Mouse (Mus musculus) neural tube, embryonic 13.5 days (tissue): ENCODE measurements around the gene Nsg1. TPM values are rescaled to one million over a fixed set of nuclear protein-coding genes. Genes with fewer than 3 reads are reported as not detected.

Experiments used
- ATAC-seq: fragments of 200-750 bp; cut with Nextera tagmentation; 2 replicates; pipeline ENCODE4 v1.8.0; 2017; ENCODE audit warnings: low read depth, mild to moderate bottlenecking, moderate TSS enrichment, moderate library complexity
- H3K27ac ChIP-seq: fragments of 300-500 bp; sonication (generic); replicated peaks from 2 replicates; pipeline ENCODE4 v1.5.1; 2015; ENCODE audit warnings: moderate library complexity, mild to moderate bottlenecking, inconsistent platforms
- H3K27me3 ChIP-seq: fragments of 300-500 bp; sonication (generic); 2 replicates; pipeline ENCODE4 v1.6.1; 2015; ENCODE audit warnings: mild to moderate bottlenecking, inconsistent platforms
- H3K36me3 ChIP-seq: fragments of 300-500 bp; sonication (generic); 2 replicates; pipeline ENCODE4 v1.6.1; 2015; ENCODE audit warnings: mild to moderate bottlenecking, inconsistent platforms
- H3K4me1 ChIP-seq: fragments of 300-500 bp; sonication (generic); replicated peaks from 2 replicates; pipeline ENCODE4 v1.6.1; 2015; ENCODE audit warnings: inconsistent platforms
- H3K4me2 ChIP-seq: fragments of 300-500 bp; sonication (generic); 2 replicates; pipeline ENCODE4 v1.6.1; 2015; ENCODE audit warnings: inconsistent platforms, mild to moderate bottlenecking, moderate library complexity
- H3K4me3 ChIP-seq: fragments of 300-500 bp; sonication (generic); 2 replicates; pipeline ENCODE4 v1.5.1; 2015; ENCODE audit warnings: mild to moderate bottlenecking, inconsistent platforms
- H3K9ac ChIP-seq: fragments of 300-500 bp; sonication (generic); 2 replicates; pipeline ENCODE4 v1.6.1; 2015; ENCODE audit warnings: moderate library complexity, mild to moderate bottlenecking, inconsistent platforms
- H3K9me3 ChIP-seq: fragments of 300-500 bp; sonication (generic); 2 replicates; pipeline ENCODE4 v1.6.1; 2016; ENCODE audit warnings: inconsistent platforms
- WGBS: fragments of 180-500 bp; shearing (Covaris S2); methylation state at CpG from one replicate; pipeline ENCODE4 v1.1.7; 2015; 5-methylcytosine and 5-hydroxymethylcytosine counted together
- polyA plus RNA-seq: library from polyadenylated mRNA; unstranded; fragments of >200 nt; fragmentation: Nextera tagmentation; extraction: Ambion mirVana; gene quantifications from 2 replicates; pipeline ENCODE4 v1.2.1, GENCODE M21; 2015

The Nsg1 gene
- polyA plus RNA-seq, 1 experiment from 2014 or later = 984 TPM

DNA sequence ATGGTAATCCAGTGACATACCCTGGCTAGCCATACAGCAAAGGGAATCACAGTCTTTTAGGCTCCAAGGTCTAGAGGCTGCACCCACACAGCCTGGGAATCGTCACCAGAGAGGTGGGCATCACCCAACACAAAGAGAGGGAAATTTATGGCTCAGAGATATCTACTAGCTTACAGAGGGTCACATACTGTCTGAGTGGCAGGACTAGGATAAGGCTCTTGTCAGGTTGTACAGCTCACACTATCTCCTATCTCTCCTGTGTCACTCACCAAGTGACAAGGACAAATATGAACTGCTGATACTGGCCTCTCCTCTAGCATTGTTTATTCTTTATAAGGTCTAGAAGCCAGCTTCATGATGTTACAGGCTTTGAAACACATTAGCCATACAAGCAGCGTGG, 30.4 kb downstream of the Nsg1 start:
- Histone ChIP-seq H3K4me1 (no peaks in the 10 kb centered on the region), H3K27ac (no peak overlapping the region), H3K9ac (no peak overlapping the region), H3K36me3 (peaks cover 23% of the 10 kb centered on the region), H3K4me3 (no peak overlapping the region), H3K4me2 (no peak overlapping the region), H3K9me3 (no peaks in the 10 kb centered on the region), H3K27me3 (no peaks in the 10 kb centered on the region)
- 85% methylated on average over 2 of the region's 2 CpGs for WGBS
- no peak for ATAC-seq

DNA sequence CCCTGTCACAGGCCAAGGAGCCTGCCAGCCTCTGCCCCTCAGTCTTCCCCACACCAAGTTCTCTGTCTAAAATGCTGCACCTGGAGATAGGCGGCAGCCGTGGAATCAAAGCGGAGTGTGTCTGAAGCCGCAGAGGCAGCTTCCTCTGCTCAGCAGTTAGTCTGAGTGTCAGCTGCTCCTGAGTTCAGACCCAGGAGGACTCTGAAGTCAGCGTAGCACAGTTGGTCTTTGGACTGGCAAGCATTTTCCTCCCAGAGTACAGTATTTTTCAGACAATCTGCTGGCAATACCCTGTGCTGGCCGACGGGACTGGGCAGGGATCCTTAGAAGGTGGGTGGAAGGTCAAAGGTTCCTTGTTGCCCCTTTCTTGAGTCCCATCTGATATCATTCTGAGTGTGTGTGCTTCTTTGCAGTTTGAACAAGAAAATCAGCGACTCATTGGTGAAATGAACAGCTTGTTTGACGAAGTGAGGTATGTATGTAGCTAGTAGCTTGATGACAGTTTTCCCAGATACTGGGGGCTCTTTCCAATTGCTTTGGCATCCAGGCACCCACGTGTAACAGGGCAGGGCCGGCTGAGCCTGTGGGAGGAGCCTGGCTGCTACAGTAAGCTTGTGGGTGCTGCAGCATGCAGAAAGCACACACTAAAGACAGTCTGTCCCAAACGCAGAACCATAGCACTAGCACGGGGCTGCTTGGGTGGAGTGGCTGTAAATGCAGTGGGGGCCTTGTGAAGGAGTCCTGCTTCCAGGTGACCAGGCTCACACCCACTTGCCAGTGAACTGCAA, 33.0 kb downstream of the Nsg1 start:
- Histone ChIP-seq H3K4me1 (no peaks in the 10 kb centered on the region), H3K27ac (no peak overlapping the region), H3K9ac (no peak overlapping the region), H3K4me2 (no peak overlapping the region), H3K4me3 (no peak overlapping the region), H3K27me3 (no peaks in the 10 kb centered on the region), H3K9me3 (no peaks in the 10 kb centered on the region), H3K36me3 (peaks cover 35% of the 10 kb centered on the region)
- 89% methylated on average over 13 of the region's 13 CpGs for WGBS
- ATAC-seq = no peak

- Histone ChIP-seq H3K36me3 (peaks cover 31% of the 10 kb centered on the region), H3K4me1 (no peaks in the 10 kb centered on the region), H3K27me3 (no peaks in the 10 kb centered on the region), H3K9me3 (no peaks in the 10 kb centered on the region), H3K27ac (no peak overlapping the region), H3K4me3 (no peak overlapping the region), H3K4me2 (no peak overlapping the region), H3K9ac (no peak overlapping the region)
- 77% methylated on average over 7 of the region's 7 CpGs for WGBS
- no peak for ATAC-seq
These were observed 38.0 kb downstream of the Nsg1 start for GRCm38 (mm10) chr5:38121699-38122098.

DNA sequence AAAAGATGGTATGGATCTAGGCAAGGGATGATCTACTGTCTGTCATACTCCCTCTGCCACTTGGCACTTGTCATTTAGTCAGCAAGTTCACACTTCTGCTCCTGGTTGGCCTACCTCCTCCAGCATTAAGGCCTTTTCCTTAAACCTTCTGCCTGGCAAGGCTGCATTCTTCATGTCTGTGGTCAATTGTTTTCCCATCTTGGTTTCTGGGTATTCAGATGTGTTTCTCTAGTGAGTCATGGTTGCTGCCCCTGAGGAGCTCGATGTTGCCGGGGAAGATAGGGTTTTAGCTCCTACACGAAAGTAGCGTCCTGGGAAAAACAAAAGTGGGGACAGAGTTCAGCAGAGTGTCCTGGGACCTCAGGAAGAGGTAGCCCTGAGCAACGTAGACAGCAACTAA, 40.4 kb downstream of the Nsg1 start:
- Histone ChIP-seq H3K27me3 (no peaks in the 10 kb centered on the region), H3K9ac (no peak overlapping the region), H3K4me1 (no peaks in the 10 kb centered on the region), H3K9me3 (no peaks in the 10 kb centered on the region), H3K4me3 (no peak overlapping the region), H3K36me3 (peaks cover 44% of the 10 kb centered on the region), H3K4me2 (no peak overlapping the region), H3K27ac (no peak overlapping the region)
- 91% methylated on average over 5 of the region's 5 CpGs for WGBS
- no peak for ATAC-seq

DNA sequence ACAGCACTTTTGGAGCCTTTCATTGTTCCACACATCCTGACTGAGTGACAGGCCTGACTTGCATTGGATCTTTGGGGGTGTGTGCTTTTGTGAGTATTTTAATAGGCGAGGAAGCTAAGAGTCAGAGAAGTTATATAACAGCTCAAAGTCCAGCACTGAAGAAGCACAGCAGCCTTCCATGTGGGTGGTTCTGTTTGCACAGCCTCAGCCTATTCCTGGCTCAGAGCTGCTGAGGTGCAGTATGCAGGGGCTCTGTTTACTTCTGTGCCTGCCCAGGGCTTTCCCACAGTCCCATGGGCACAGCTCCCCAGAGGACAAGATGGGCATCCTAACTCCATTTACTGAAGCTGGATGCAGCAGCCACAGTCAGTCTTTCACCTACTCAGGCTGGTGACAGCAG, 42.7 kb downstream of the Nsg1 start:
- Histone ChIP-seq H3K4me1 (no peaks in the 10 kb centered on the region), H3K4me2 (no peak overlapping the region), H3K9me3 (no peaks in the 10 kb centered on the region), H3K27me3 (no peaks in the 10 kb centered on the region), H3K36me3 (peaks cover 34% of the 10 kb centered on the region), H3K9ac (no peak overlapping the region), H3K4me3 (no peak overlapping the region), H3K27ac (no peak overlapping the region)
- 93% methylated on average over 1 of the region's 1 CpGs for WGBS
- no peak for ATAC-seq

DNA sequence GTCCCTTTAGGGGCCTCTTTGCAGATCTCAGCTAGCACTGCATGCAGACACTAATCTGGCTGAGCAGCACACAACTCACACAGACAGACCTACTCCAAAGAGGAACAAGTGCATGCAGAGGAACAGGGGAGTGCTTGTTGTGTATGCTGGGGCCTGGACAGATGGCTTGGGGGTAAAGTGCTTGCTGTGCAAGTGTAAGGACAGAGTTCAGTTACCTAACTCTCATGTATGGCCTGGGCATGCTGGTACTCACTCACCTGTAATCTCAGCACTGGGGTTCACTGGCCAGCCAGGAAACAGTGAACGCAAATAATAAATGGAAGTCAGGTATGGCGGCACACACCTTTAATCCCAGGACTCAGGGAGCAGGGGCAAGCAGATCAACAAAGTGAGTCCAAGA, 45.2 kb downstream of the Nsg1 start:
- H3K4me3 ChIP-seq = no peak overlapping the region
- no peaks in the 10 kb centered on the region for H3K9me3 ChIP-seq
- no peak overlapping the region for H3K4me2 ChIP-seq
- WGBS = 95% methylated on average over 2 of the region's 2 CpGs
- H3K9ac ChIP-seq = no peak overlapping the region
- peaks cover 37% of the 10 kb centered on the region for H3K36me3 ChIP-seq
- no peaks in the 10 kb centered on the region for H3K27me3 ChIP-seq
- H3K4me1 ChIP-seq = no peaks in the 10 kb centered on the region
- no peak for ATAC-seq
- no peak overlapping the region for H3K27ac ChIP-seq

DNA sequence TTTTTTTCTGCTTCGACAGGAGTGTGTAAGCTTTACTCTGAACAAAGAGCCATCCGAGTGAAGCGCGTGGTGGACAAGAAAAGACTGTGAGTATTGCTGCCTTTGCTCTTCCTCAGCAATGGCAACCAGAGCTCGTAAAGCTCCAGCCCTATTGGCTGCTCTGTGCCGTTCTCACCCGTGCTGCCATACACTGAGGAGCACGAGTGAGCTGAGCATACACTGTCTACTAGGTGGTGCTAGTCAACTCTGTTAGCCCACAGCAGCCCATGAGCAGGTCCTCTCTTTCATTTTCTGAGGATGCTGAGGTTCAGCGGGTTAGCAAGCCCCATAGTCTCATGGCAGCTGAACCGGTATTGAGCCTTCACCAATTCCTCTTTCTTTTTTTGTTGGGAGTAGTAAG, 52.9 kb downstream of the Nsg1 start:
- peak; percentile 64; the same call in 1 of the 2 replicates for ATAC-seq

GRCm38 (mm10) chr5:38106080-38106697, 53.5 kb downstream of the Nsg1 start:
- WGBS = 65% methylated on average over 14 of the region's 14 CpGs
- ATAC-seq = peak; percentile 71
- H3K4me3 ChIP-seq = no peak overlapping the region
- H3K27ac ChIP-seq = peak overlapping the region; percentile 72
- H3K4me2 ChIP-seq = no peak overlapping the region
- H3K9ac ChIP-seq = no peak overlapping the region
- no peaks in the 10 kb centered on the region for H3K9me3 ChIP-seq
- peaks cover 20% of the 10 kb centered on the region for H3K36me3 ChIP-seq
- H3K4me1 ChIP-seq = peaks cover 29% of the 10 kb centered on the region; the same call in 1 of the 2 replicates
- H3K27me3 ChIP-seq = no peaks in the 10 kb centered on the region

More for the DNA sequence above, 52.9 kb downstream of the Nsg1 start:
- Histone ChIP-seq H3K27me3 (no peaks in the 10 kb centered on the region), H3K9me3 (no peaks in the 10 kb centered on the region), H3K27ac (peak overlapping the region; percentile 49), H3K36me3 (peaks cover 20% of the 10 kb centered on the region), H3K9ac (no peak overlapping the region), H3K4me2 (no peak overlapping the region), H3K4me3 (no peak overlapping the region), H3K4me1 (peaks cover 29% of the 10 kb centered on the region; the same call in 1 of the 2 replicates)
- 69% methylated on average over 10 of the region's 10 CpGs for WGBS

DNA sequence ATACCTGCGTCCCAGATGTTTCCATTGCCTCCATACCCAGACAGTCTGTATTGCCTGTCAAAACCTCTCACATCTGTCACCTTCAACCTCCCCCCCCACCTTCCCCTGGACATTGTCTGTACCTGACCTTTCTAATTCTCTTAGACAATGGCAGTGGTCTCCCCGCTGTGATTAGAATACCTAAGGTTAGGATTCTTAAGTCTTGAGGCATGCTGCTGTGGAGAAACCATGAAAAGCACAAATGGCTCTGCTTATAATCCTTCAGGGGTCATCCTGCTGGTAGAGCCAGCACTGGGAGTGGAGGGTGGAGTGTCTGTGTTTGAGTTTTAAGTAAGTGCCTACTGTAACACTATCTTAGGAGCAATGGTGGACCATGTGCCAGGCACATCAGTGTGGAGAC, 56.8 kb downstream of the Nsg1 start:
- Histone ChIP-seq H3K27ac (no peak overlapping the region), H3K9me3 (no peaks in the 10 kb centered on the region), H3K9ac (no peak overlapping the region), H3K36me3 (peaks cover 13% of the 10 kb centered on the region; the same call in 1 of the 2 replicates), H3K4me1 (peaks cover 28% of the 10 kb centered on the region), H3K27me3 (no peaks in the 10 kb centered on the region), H3K4me2 (no peak overlapping the region), H3K4me3 (no peak overlapping the region)
- WGBS = 90% methylated on average over 2 of the region's 2 CpGs
- ATAC-seq = no peak

- Histone ChIP-seq H3K27me3 (no peaks in the 10 kb centered on the region), H3K9ac (no peak overlapping the region), H3K9me3 (no peaks in the 10 kb centered on the region), H3K4me1 (peaks cover 8% of the 10 kb centered on the region), H3K4me3 (no peak overlapping the region), H3K27ac (0 out of 2 replicates have a peak overlapping the region, but pooled peaks have one; percentile 3), H3K4me2 (no peak overlapping the region), H3K36me3 (no peaks in the 10 kb centered on the region)
- 57% methylated on average over 2 of the region's 2 CpGs for WGBS
- ATAC-seq = no peak; the same call in 1 of the 2 replicates
These were observed 60.5 kb downstream of the Nsg1 start for GRCm38 (mm10) chr5:38099139-38099676.

GRCm38 (mm10) chr5:38097501-38098093, 62.1 kb downstream of the Nsg1 start:
- H3K27me3 ChIP-seq = no peaks in the 10 kb centered on the region
- H3K27ac ChIP-seq = no peak overlapping the region
- no peaks in the 10 kb centered on the region for H3K36me3 ChIP-seq
- H3K4me2 ChIP-seq = no peak overlapping the region
- no peaks in the 10 kb centered on the region for H3K9me3 ChIP-seq
- no peak overlapping the region for H3K9ac ChIP-seq
- 79% methylated on average over 4 of the region's 4 CpGs for WGBS
- peaks cover 8% of the 10 kb centered on the region for H3K4me1 ChIP-seq
- H3K4me3 ChIP-seq = no peak overlapping the region
- no peak for ATAC-seq

DNA sequence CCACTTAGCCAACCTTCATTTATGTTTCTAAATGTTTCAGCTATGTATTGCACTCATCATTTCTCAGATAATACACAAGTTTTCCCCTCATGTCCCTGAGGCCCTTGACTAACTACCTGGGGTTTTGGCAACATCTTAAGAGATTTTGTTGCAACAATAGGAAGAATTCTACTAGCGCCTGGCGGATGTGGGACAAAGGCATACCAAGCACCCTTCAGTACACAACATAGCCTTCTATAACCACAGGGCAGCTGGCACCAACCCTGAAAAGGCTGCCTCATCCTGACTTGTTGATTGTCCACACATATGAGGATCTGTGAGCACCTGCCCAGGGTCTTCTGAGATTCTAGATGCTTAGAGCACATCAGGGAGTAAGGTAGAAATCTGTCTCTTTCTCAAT, 65.4 kb downstream of the Nsg1 start:
- Histone ChIP-seq H3K9ac (no peak overlapping the region), H3K4me1 (peaks cover 17% of the 10 kb centered on the region), H3K4me3 (no peak overlapping the region), H3K9me3 (no peaks in the 10 kb centered on the region), H3K36me3 (no peaks in the 10 kb centered on the region), H3K27ac (no peak overlapping the region), H3K4me2 (no peak overlapping the region), H3K27me3 (peaks cover 3% of the 10 kb centered on the region; the same call in 1 of the 2 replicates)
- WGBS = 99% methylated on average over 2 of the region's 2 CpGs
- ATAC-seq = no peak
